Mouse (Mus musculus): Measurements from ENCODE around the gene Knl1. TPM values are rescaled to one million over a fixed set of nuclear protein-coding genes. Genes with fewer than 3 reads are reported as not detected.
A peak's percentile ranks its signal among the peaks of the same experiment; 100 is the strongest.

The Knl1 gene
- polyA plus RNA-seq, 1 experiment from 2014 or later, result 38.3 TPM

DNA sequence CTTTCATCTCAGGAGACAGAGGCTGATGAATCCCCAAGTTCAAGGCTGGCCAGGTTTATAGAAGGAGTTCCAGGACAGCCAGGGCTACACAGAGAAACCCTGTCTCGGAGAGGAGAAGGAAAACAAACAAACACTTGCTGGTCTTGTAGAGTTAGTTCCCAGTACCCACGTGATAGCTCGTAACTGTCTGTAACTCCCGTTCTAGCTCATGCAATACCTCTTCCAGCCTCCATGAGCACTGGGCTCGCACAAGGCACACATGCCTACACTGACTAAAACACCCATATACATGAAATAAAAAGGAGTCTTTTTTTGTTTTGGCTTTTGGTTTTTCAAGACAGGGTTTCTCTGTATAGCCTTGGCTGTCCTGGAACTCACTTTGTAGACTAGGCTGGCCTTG is 59.7 kb downstream of the Knl1 start:
- H3K27ac ChIP-seq (ENCODE audit: low read length), result no peak overlapping the region
- peaks cover 17% of the 10 kb centered on the region for H3K36me3 ChIP-seq (ENCODE audit: insufficient read depth, low read length)
- no peak overlapping the region for H3K4me2 ChIP-seq (replicated peaks; ENCODE audit: low read depth, low read length)
- 0 out of 2 replicates have a peak, but pooled peaks cover under 1% of the 10 kb centered on the region for H3K4me1 ChIP-seq (ENCODE audit: insufficient read depth, low read length)
- no peak overlapping the region for H3K4me3 ChIP-seq (ENCODE audit: low read length)
- ATAC-seq (ENCODE audit: low FRiP score, low TSS enrichment), result no peak
- H3K9ac ChIP-seq (replicated peaks; ENCODE audit: low read length), result no peak overlapping the region
- no peaks in the 10 kb centered on the region for H3K9me3 ChIP-seq (ENCODE audit: low read length)
- no peaks in the 10 kb centered on the region for H3K27me3 ChIP-seq (ENCODE audit: insufficient read depth, low read length)
- WGBS, result 72% methylated on average over 5 of the region's 5 CpGs

DNA sequence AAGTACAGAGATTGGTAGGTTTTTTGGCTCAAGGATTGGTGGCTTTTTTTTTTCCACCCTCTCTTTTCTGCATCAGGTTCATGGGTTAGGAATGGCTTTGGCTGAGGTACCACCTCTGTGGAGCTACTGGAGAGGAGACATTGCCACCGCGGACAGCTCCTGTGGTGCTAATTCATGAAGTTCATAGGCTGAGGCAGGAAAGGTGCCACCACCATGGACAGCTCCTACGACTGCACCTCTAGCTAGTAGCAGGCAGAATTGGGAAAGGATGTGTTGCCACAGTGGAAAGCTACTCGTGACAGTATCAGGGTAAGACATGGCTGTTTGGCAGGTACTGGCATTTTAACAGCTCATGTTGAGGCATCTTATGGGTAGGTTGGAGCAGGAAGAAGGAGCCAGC is 61.6 kb downstream of the Knl1 start:
- WGBS, result 63% methylated on average over 4 of the region's 4 CpGs
- no peaks in the 10 kb centered on the region for H3K27me3 ChIP-seq (ENCODE audit: insufficient read depth, low read length)
- no peak overlapping the region for H3K9ac ChIP-seq (replicated peaks; ENCODE audit: low read length)
- H3K36me3 ChIP-seq (ENCODE audit: insufficient read depth, low read length), result peaks cover 6% of the 10 kb centered on the region; the same call in 1 of the 2 replicates
- H3K4me1 ChIP-seq (ENCODE audit: insufficient read depth, low read length), result peaks cover 9% of the 10 kb centered on the region
- H3K9me3 ChIP-seq (ENCODE audit: low read length), result no peaks in the 10 kb centered on the region
- ATAC-seq (ENCODE audit: low FRiP score, low TSS enrichment), result no peak
- no peak overlapping the region for H3K27ac ChIP-seq (ENCODE audit: low read length)
- H3K4me2 ChIP-seq (replicated peaks; ENCODE audit: low read depth, low read length), result no peak overlapping the region
- H3K4me3 ChIP-seq (ENCODE audit: low read length), result no peak overlapping the region

DNA sequence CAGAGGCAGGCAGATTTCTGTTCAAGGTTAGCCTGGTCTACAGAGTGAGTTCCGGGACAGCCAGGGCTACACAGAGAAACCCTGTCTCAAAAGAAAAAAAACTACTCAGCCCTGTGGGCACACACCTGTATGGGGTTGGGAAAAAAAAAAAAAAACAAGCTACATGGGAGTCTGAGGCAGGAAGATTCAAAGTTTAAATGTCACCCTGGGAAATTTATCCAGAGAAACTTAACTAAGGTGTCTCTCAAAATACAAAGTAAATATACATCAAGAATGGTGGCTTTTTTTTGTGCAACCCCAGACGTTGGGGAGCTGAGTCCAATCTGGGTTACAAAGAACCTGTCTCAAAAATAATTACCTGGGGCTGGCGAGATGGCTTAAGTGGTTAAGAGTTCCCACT is 64.1 kb downstream of the Knl1 start:
- no peaks in the 10 kb centered on the region for H3K27me3 ChIP-seq (ENCODE audit: insufficient read depth, low read length)
- peaks cover 19% of the 10 kb centered on the region for H3K4me1 ChIP-seq (ENCODE audit: insufficient read depth, low read length)
- H3K4me3 ChIP-seq (ENCODE audit: low read length), result no peak overlapping the region
- H3K36me3 ChIP-seq (ENCODE audit: insufficient read depth, low read length), result peaks cover 6% of the 10 kb centered on the region; the same call in 1 of the 2 replicates
- no peak overlapping the region for H3K9ac ChIP-seq (replicated peaks; ENCODE audit: low read length)
- no peak for ATAC-seq (ENCODE audit: low FRiP score, low TSS enrichment)
- H3K9me3 ChIP-seq (ENCODE audit: low read length), result no peaks in the 10 kb centered on the region
- WGBS, result 88% methylated on average over 3 of the region's 3 CpGs
- no peak overlapping the region for H3K27ac ChIP-seq (ENCODE audit: low read length)
- no peak overlapping the region for H3K4me2 ChIP-seq (replicated peaks; ENCODE audit: low read depth, low read length)

DNA sequence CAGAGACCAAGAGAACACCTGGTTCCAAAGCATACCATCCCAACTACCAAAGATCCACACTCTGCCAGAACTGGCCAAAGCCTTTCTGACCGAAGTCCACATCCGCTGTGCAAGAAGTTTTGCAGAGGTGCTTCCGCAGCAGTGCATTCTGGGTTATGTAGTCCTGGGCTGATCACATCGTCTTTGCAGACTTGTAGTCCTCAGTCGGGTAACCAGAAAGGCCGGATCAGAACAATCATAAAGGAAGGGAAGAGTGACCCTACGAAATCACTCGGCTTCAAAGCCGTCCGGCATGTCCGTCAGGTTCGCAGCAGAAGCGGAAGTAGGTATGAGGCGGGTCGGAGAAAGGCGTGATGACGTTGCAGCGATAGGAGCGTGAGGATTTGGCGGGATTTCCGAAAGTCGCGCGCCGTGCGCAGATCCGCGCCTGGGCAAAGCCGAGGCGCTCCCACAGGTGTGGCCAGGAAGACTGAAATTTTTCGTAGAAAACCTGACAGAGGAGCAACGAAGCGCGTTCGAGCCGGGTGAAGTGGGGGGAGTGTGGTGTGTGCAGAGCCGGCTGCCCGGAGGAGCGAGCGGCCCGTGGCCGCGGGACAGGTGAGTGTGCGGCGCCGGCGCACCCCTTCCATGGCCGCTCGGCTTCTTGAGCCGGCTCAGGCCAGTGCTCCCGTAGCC is 65.7 kb downstream of the Knl1 start, which contains the start of gene Rad51:
Gene Rad51, plus strand, starts transcription at position 356 of the 675 bp plus-strand sequence.
- Histone ChIP-seq H3K9ac (replicated peaks; ENCODE audit: low read length) (peak within 1 kb of the TSS; percentile 80), H3K27ac (ENCODE audit: low read length) (peak within 1 kb of the TSS; percentile 95), H3K4me3 (ENCODE audit: low read length) (peak within 1 kb of the TSS; percentile 86), H3K4me1 (ENCODE audit: insufficient read depth, low read length) (peaks cover 19% of the 10 kb centered on the region), H3K27me3 (ENCODE audit: insufficient read depth, low read length) (no peaks in the 10 kb centered on the region), H3K4me2 (replicated peaks; ENCODE audit: low read depth, low read length) (peak within 1 kb of the TSS; percentile 93), H3K9me3 (ENCODE audit: low read length) (no peaks in the 10 kb centered on the region), H3K36me3 (ENCODE audit: insufficient read depth, low read length) (peaks cover 6% of the 10 kb centered on the region; the same call in 1 of the 2 replicates)
- under 1% methylated on average over 51 of the region's 51 CpGs for WGBS
- ATAC-seq (ENCODE audit: low FRiP score, low TSS enrichment), result peak; percentile 94

DNA sequence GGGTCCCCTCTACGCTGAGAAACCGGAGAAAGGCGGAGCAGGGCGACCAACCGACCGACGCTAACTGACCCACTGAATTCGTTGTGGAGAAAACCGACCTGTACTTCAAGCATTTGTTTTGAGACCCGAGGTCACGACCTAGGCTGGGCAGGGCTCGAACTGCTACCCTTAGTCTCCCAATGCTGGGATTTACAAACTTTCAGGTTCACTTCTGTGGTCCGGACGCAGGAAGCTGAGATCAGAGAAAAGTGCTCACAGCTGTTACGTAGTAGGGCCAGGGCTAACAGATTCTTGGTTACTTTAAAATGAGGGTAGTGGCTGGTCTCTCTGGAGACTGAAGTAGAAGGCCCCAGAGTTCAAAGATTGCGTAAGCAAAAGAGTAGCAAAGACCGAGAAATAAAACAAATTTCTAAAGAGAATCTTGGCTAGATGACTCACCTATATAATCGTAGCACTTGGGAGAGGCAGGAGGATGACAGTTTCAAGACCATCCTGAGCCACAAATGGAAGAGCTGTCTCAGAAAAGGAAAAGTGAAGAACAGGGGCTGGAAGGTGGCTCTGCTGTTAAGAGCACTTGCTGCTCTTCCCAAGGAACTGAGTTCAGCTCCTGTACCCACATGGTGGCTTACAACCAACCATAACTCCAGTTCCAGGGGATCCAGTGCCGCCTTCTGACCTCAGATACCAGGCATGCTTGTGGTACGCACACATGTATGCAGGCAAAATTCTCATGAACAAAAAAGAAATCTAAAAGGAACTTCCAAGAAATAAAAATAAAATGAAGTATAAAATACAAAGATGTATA is 66.4 kb downstream of the Knl1 start:
- ATAC-seq (ENCODE audit: low FRiP score, low TSS enrichment), result peak; percentile 1; the same call in 1 of the 2 replicates
- H3K4me3 ChIP-seq (ENCODE audit: low read length), result peak overlapping the region; percentile 86
- H3K4me1 ChIP-seq (ENCODE audit: insufficient read depth, low read length), result peaks cover 19% of the 10 kb centered on the region
- H3K27ac ChIP-seq (ENCODE audit: low read length), result peak overlapping the region; percentile 95; the same call in 1 of the 2 replicates
- H3K27me3 ChIP-seq (ENCODE audit: insufficient read depth, low read length), result no peaks in the 10 kb centered on the region
- 10% methylated on average over 20 of the region's 20 CpGs for WGBS
- peaks cover 3% of the 10 kb centered on the region; the same call in 1 of the 2 replicates for H3K36me3 ChIP-seq (ENCODE audit: insufficient read depth, low read length)
- no peaks in the 10 kb centered on the region for H3K9me3 ChIP-seq (ENCODE audit: low read length)
- H3K4me2 ChIP-seq (replicated peaks; ENCODE audit: low read depth, low read length), result peak overlapping the region; percentile 93
- H3K9ac ChIP-seq (replicated peaks; ENCODE audit: low read length), result peak overlapping the region; percentile 80

DNA sequence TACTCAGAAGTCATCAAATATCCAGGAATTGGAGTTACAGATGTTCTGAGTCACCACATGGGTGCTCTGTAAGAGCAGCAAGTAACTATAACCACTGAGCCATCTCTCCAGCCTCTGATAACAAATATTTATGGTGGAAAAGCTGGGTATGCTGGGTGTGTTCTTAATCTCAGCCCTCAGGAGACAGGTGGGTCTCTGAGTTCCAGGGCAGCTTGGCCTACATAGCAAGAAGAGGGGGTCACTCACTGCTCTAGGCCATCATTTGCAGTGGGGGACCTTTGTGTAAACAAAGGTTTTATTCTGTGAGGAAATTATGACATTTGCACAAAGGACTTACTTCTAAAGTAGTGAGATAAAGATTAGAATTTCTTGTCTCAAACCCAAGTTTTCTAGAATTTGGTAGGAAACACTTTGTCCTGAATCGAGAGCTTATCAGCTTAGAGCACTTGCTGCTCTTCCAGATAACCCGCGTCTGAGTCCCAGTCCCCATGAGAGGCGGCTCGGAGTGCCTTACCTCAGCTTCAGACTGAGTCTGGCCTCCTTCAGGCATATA is 89.5 kb downstream of the Knl1 start:
- 87% methylated on average over 5 of the region's 5 CpGs for WGBS
- no peaks in the 10 kb centered on the region for H3K4me1 ChIP-seq (ENCODE audit: insufficient read depth, low read length)
- no peak overlapping the region for H3K9ac ChIP-seq (replicated peaks; ENCODE audit: low read length)
- H3K9me3 ChIP-seq (ENCODE audit: low read length), result no peaks in the 10 kb centered on the region
- H3K27ac ChIP-seq (ENCODE audit: low read length), result no peak overlapping the region
- no peak overlapping the region for H3K4me3 ChIP-seq (ENCODE audit: low read length)
- no peak overlapping the region for H3K4me2 ChIP-seq (replicated peaks; ENCODE audit: low read depth, low read length)
- H3K36me3 ChIP-seq (ENCODE audit: insufficient read depth, low read length), result peaks cover 55% of the 10 kb centered on the region
- no peaks in the 10 kb centered on the region for H3K27me3 ChIP-seq (ENCODE audit: insufficient read depth, low read length)
- ATAC-seq (ENCODE audit: low FRiP score, low TSS enrichment), result no peak

DNA sequence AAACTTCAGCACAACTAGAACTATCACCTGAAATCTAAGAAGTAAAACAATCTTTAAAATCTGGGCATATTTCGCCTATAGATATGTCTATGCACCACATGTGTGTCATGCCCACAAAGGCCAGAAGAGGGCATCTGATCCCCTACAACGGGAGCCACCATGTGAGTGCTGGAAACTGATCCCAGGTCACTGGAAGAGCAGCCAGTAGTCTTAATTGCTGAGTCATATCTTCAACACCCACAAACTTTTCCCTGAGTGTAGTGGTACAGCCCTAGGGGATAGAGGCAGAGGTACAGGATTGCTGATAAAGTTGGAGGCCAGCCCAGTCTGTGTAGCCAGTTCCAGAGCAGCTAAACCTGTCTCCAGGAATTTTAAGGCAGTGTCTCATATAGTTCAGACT is 98.3 kb downstream of the Knl1 start:
- no peaks in the 10 kb centered on the region for H3K27me3 ChIP-seq (ENCODE audit: insufficient read depth, low read length)
- 87% methylated on average over 2 of the region's 2 CpGs for WGBS
- no peak overlapping the region for H3K27ac ChIP-seq (ENCODE audit: low read length)
- H3K4me1 ChIP-seq (ENCODE audit: insufficient read depth, low read length), result no peaks in the 10 kb centered on the region; the same call in 1 of the 2 replicates
- no peak overlapping the region for H3K4me2 ChIP-seq (replicated peaks; ENCODE audit: low read depth, low read length)
- no peak overlapping the region for H3K4me3 ChIP-seq (ENCODE audit: low read length)
- H3K36me3 ChIP-seq (ENCODE audit: insufficient read depth, low read length), result peaks cover 55% of the 10 kb centered on the region
- H3K9ac ChIP-seq (replicated peaks; ENCODE audit: low read length), result no peak overlapping the region
- ATAC-seq (ENCODE audit: low FRiP score, low TSS enrichment), result no peak
- peaks cover 5% of the 10 kb centered on the region; the same call in 1 of the 2 replicates for H3K9me3 ChIP-seq (ENCODE audit: low read length)

DNA sequence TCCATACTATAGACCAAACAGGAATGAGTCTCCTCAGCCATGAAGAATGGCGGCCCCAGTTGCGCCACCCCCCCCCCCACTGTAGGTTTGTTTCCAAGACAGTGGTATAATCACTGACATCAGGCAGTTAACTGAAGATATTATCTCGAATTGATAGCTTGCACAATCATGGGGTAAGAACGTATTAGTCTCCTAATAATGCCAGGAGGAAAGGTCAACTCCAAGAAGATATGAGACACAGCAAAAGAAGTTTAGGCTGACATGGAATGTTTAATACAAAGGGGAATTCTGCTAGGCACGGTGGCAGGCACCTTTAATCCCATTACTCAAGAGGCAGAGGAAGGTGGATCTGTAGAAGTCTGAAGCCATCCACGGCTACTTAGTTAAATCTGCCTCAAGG is 99.5 kb downstream of the Knl1 start:
- ATAC-seq (ENCODE audit: low FRiP score, low TSS enrichment), result no peak
- H3K4me3 ChIP-seq (ENCODE audit: low read length), result no peak overlapping the region
- H3K4me2 ChIP-seq (replicated peaks; ENCODE audit: low read depth, low read length), result no peak overlapping the region
- no peaks in the 10 kb centered on the region; the same call in 1 of the 2 replicates for H3K4me1 ChIP-seq (ENCODE audit: insufficient read depth, low read length)
- H3K9ac ChIP-seq (replicated peaks; ENCODE audit: low read length), result no peak overlapping the region
- peaks cover 61% of the 10 kb centered on the region for H3K36me3 ChIP-seq (ENCODE audit: insufficient read depth, low read length)
- H3K9me3 ChIP-seq (ENCODE audit: low read length), result peaks cover 5% of the 10 kb centered on the region; the same call in 1 of the 2 replicates
- no peak overlapping the region for H3K27ac ChIP-seq (ENCODE audit: low read length)
- WGBS, result 81% methylated on average over 6 of the region's 6 CpGs
- no peaks in the 10 kb centered on the region for H3K27me3 ChIP-seq (ENCODE audit: insufficient read depth, low read length)

DNA sequence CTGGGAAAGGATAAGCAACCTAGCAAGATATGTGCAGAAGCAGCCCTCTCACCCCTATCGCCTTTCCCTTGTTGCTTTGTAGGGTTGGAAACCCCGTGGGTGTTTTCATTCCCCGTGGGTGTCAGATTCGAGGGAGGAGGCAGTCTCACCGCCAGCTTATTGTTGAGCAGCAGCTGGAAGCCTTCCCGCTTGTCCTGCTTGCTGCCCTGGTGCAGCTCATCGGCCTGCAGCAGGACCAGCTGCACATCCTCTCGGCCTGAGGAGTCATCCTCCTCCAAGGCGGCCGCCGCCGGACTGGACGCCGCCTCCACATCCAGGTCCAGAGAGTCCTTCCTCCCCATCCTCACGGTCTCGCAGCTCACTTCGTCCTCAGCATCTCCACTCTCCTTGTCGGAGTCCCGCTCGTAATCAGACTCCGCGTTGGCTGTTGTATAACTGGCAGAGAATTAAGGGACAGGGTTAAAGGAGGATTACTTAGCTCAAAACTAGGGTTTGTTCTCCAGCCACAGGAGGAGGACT is 100.3 kb downstream of the Knl1 start:
- Histone ChIP-seq H3K9me3 (ENCODE audit: low read length) (peaks cover 5% of the 10 kb centered on the region; the same call in 1 of the 2 replicates), H3K4me1 (ENCODE audit: insufficient read depth, low read length) (no peaks in the 10 kb centered on the region; the same call in 1 of the 2 replicates), H3K27me3 (ENCODE audit: insufficient read depth, low read length) (no peaks in the 10 kb centered on the region), H3K4me3 (ENCODE audit: low read length) (no peak overlapping the region), H3K27ac (ENCODE audit: low read length) (no peak overlapping the region; the same call in 1 of the 2 replicates), H3K36me3 (ENCODE audit: insufficient read depth, low read length) (peaks cover 63% of the 10 kb centered on the region), H3K4me2 (replicated peaks; ENCODE audit: low read depth, low read length) (no peak overlapping the region; the same call in 1 of the 2 replicates), H3K9ac (replicated peaks; ENCODE audit: low read length) (no peak overlapping the region)
- peak; percentile 74 for ATAC-seq (ENCODE audit: low FRiP score, low TSS enrichment)
- 46% methylated on average over 22 of the region's 22 CpGs for WGBS
